Mouse (Mus musculus) brain, embryonic 14.5 days (tissue): Measurements from ENCODE around the gene Fzr1. TPM values are rescaled to one million over a fixed set of nuclear protein-coding genes. Genes with fewer than 3 reads are reported as not detected.

Experiments used
- DNase-seq: peaks from one replicate; pipeline ENCODE4 v3.0.0-alpha.2; 2011; ENCODE audit warnings: low read depth
- CTCF ChIP-seq: fragments of 200-500 bp; IDR thresholded peaks from 2 replicates; pipeline ENCODE4 v1.5.1; 2012; ENCODE audit warnings: inconsistent platforms, mild to moderate bottlenecking, moderate library complexity, borderline replicate concordance; ENCODE audit not compliant: insufficient read depth, insufficient read length; ENCODE audit errors: extremely low read depth
- POLR2A ChIP-seq: fragments of 200-500 bp; IDR thresholded peaks from 2 replicates; pipeline ENCODE4 v1.6.1; 2012; ENCODE audit warnings: mild to moderate bottlenecking, inconsistent platforms, borderline replicate concordance; ENCODE audit not compliant: poor library complexity, insufficient read depth, insufficient read length, severe bottlenecking; ENCODE audit errors: extremely low read depth
- polyA plus RNA-seq: library from polyadenylated mRNA; depleted of rRNA; stranded (reverse); fragments of >200 nt; gene quantifications from 2 replicates; pipeline ENCODE4 v1.2.3, GENCODE M21; 2012; rRNA removed

Gene Fzr1
- 154 and 184 TPM in 2 replicates for polyA plus RNA-seq

DNA sequence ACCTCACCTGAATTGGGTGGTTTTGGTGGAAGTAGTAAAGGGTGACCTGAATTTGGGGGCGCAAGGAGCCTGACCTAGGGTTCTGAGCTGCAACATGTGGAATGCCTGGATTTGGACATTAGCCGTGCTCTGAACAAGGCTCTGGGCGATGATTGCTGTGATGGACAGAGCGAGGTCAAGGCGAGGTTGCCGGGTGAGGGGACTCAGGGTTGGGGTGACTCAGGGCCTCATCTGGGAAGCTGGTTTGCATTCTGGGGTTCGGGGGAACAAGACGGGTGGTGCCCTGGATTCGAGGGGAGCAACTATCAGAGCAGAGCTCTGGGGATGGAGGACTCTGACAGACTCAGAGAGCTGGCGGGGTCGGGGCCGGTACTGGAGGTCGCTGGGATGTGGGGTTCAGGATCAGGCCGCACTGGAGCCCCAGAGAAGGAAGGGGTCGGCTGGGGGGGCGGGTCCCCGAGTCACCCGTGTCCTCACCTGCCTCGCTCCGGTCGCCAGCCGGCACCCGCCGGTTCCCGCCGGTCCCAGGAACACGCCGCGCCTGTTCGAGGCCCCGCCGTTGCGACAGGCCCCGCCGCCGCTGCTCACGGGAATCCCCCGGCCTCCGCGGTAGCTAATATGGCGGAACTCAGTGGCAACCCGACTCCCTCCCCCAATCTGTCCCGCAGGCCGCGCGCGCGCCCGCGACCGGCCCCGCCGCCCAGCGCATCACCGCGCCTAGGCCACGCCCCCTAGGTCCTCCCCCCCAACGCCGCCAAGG is at the start of gene Fzr1:
TSS of gene Fzr1 (minus strand) at position 724 of the 760 bp plus-strand sequence.
- DNase-seq: no peak
- TF ChIP-seq CTCF: no peak
- peak; percentile 89 for TF ChIP-seq POLR2A

DNA sequence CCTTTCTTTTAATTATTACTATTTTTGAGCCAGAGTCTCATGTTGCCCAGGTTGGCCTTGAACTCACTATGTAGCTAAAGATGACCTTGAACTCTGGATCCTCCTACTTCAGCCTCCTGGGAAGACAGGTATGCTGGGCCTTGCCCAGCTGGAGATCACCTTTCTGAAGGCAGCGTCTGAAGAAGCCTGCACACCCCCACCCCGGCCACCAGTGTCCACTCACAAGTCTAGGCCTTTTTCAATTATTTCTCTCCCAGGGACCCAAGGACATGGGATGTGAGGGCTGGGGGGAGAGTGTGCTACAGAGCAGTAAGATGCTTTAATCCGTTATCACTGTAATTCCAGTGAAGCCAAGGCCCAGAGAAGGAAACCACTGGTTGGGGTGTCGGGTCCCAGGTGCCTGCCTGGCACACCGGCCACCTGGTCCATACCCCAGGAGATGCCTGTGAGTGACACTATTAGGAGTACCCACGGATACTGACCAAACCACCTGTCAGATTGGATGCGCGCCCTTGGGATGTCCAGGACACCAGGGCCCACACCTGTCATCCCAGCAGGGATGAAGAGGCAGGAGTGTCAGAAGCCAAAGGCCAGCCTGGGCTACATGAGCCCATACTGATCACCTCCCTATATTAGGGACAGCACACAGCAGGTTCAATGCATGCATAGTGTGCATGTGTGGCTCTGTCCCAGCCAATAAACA is 49.6 kb upstream of the Fzr1 start:
- no peak for DNase-seq
- TF ChIP-seq POLR2A (no peak), CTCF (no peak)

DNA sequence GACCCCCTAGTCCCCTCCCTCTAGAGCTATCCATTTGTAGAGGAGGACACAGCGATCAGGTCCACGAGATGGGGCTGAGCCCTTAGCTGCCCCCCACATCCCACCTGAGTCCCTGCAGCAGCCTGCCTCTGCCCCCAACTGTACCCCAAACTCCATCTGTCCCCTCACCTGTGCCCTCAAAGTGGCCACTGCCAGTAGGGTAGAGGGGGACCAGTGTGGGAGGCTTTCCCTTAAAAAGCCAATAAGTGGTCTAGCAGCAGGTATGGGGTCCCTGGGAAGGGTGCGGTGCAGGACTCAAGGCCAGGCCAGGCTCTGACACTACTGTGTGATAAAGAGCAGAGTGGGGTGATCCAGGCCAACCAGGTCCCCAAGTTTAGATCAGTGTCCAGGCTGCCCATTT is 49.0 kb upstream of the Fzr1 start:
- DNase-seq: no peak
- TF ChIP-seq POLR2A (no peak), CTCF (no peak)

DNA sequence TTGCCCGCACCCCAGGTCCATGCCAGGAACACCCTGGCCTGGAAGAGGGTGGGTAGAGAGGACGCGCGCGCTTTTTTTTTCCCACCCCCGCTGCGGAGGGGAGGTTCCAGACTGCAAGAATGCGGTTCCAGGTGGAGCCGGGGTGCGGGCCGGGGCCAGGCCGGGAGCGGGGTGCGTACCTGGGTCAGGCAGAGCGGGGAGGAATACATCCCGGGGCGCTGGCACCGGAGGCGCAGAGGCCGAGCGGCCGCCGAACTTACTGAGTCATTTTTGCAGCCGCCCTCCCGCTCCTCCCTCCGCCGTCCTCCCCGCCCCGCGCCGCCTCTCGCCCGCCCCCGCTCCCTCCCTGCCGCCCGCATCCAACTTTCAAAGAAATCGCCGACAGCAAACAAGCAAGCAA is 48.6 kb upstream of the Fzr1 start:
- no peak for DNase-seq
- TF ChIP-seq CTCF (no peak), POLR2A (no peak)

DNA sequence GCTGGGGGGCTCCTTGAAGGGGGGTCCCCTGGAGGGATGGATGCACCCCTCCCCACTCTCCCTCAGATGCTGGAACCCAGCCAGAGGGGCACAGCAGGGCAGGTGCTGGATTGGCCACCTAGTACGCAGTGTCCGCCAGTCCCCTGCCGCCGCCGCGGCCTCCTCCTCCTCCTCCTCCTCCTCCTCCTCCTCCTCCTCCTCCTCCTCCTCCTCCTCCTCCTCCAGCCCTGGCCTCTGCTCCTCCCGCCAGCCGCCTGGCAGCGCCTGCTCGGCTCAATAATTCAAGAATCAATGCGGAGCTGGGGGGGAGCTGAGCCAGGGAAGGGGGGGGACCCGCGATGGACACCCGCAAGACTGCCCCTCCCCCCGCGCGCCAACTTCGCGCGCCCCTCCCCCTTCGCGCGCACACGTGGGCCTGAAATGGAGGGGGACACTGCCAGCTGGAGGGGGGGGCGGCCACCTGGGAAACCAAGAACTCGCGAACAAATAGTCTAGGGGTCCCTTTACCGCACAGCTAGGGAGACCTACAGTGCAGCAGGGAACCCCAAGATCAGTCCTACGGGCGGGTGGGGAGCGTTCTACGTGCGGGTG is 47.9 kb upstream of the Fzr1 start:
- DNase-seq: peak; percentile 66
- TF ChIP-seq POLR2A (no peak), CTCF (no peak)

- DNase-seq: no peak
- TF ChIP-seq CTCF: no peak
- TF ChIP-seq POLR2A: no peak
These were observed 47.0 kb upstream of the Fzr1 start for GRCm38 (mm10) chr10:81425236-81425850.

DNA sequence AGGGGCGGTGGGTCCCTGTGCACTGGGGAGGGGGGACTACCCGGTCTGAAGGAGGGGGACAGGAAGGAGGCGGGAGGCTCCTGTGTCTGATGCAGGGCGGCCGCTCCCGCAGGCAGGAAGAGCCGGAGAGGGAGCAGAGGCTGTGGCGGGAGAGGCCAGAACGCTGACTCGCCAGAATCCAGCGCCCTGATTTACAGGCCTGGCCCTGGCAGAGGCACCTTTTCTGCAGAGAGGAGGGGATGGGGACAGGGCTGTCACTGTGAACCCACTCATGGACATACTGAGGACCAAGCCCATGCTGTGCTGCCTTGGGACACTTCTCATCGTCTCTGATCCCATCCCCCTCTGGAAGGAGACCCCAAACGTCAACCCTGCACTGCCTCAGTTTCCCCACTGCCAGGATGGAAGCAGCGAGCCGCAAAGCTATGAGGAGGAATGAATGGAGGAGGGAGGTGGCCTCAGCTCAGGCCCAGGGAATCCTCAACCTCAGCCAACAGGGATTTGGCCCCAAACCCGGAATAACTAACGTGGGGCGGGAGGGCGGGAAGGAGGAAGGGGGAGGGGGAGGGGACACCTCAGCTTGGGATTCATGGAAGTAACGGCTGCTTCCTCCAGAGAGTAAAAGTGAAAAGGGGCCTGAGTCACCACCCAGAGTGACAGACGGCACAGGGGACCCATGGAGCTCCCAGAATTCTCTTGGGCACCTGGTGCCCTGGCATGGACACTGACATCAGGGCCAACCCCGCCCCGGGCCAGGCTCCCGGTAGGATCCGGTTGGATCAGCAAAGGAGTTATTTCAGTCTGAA is 46.1 kb upstream of the Fzr1 start:
- TF ChIP-seq CTCF (no peak), POLR2A (no peak)
- DNase-seq: peak; percentile 71

GRCm38 (mm10) chr10:81423476-81424245 is 45.3 kb upstream of the Fzr1 start:
- TF ChIP-seq POLR2A: no peak
- TF ChIP-seq CTCF: no peak
- DNase-seq: no peak

DNA sequence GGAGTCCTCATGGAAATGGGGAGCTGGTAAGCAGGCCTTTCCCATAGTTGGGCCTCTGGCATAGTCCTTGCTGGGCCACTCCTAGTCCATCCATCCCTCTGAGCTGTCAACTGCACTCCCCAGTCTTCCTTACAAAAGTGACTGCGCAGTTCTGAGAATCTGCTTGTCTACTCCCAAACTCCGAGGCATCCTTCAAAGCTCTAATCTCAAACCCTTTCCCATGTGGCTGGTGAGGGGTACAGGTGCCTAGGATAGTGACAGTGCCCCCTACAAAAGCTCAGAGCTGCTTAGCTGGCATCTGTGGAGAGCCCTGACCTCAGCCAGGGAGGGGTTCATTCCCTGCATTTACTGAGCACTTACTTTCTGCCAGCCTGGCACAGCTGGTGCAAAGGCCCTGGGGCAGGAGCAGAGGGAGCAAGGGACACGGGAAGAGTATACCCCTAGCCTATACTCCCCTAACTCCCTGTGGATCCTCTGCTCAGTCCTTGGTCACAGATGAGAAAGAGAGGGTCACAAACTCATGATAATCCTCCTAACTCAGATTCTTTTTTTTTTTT is 44.4 kb upstream of the Fzr1 start:
- DNase-seq: no peak
- TF ChIP-seq CTCF: no peak
- TF ChIP-seq POLR2A: no peak

- TF ChIP-seq POLR2A (no peak), CTCF (no peak)
- no peak for DNase-seq
These were observed 43.9 kb upstream of the Fzr1 start for GRCm38 (mm10) chr10:81422191-81422590.

GRCm38 (mm10) chr10:81421797-81422100 is 43.4 kb upstream of the Fzr1 start:
- no peak for TF ChIP-seq POLR2A
- no peak for TF ChIP-seq CTCF
- DNase-seq: no peak
